Mouse (Mus musculus) skeletal muscle tissue, adult 2 months (tissue): ENCODE data around the gene Il17a.
"Not testable (repeated sequence)": the region's sequence is repeated elsewhere in the genome, so short reads cannot be mapped to it uniquely, and the experiment has no call there.

ENCODE experiments used
- DNase-seq: peaks from one replicate; pipeline ENCODE4 v3.0.0-alpha.2; 2012; ENCODE audit warnings: low read depth, low spot score

Il17a gene

GRCm38 (mm10) chr1:20730903-20731302 is at the start of gene Il17a:
Il17a (plus strand) TSS chr1:20730905.
- no peak for DNase-seq

GRCm38 (mm10) chr1:20682849-20683248 is 47.9 kb upstream of the Il17a start:
- DNase-seq, result no peak

GRCm38 (mm10) chr1:20683386-20683785 is 47.3 kb upstream of the Il17a start:
- no peak for DNase-seq

- no peak for DNase-seq
Measured at GRCm38 (mm10) chr1:20683853-20684252, 46.9 kb upstream of the Il17a start.

- DNase-seq, result no peak
Measured at GRCm38 (mm10) chr1:20684403-20684802, 46.3 kb upstream of the Il17a start.

GRCm38 (mm10) chr1:20685393-20685792 is 45.3 kb upstream of the Il17a start:
- no peak for DNase-seq

GRCm38 (mm10) chr1:20685907-20686306 is 44.8 kb upstream of the Il17a start:
- no peak for DNase-seq

- DNase-seq, result no peak
Measured at GRCm38 (mm10) chr1:20691336-20691735, 39.4 kb upstream of the Il17a start.

GRCm38 (mm10) chr1:20693634-20694313 is 36.9 kb upstream of the Il17a start:
- no peak for DNase-seq

GRCm38 (mm10) chr1:20700011-20700410 is 30.7 kb upstream of the Il17a start:
- no peak for DNase-seq

- DNase-seq, result no peak
Measured at GRCm38 (mm10) chr1:20736572-20736971, 5.9 kb downstream of the Il17a start.

GRCm38 (mm10) chr1:20738483-20738882 is 7.8 kb downstream of the Il17a start:
- peak; percentile 15 for DNase-seq

GRCm38 (mm10) chr1:20740496-20740998 is 9.8 kb downstream of the Il17a start:
- DNase-seq, result no peak

- DNase-seq, result no peak
Measured at GRCm38 (mm10) chr1:20754439-20754838, 23.7 kb downstream of the Il17a start.

GRCm38 (mm10) chr1:20757586-20757985 is 26.9 kb downstream of the Il17a start:
- DNase-seq, result no peak

- no peak for DNase-seq
Measured at GRCm38 (mm10) chr1:20759799-20760198, 29.1 kb downstream of the Il17a start.

GRCm38 (mm10) chr1:20760331-20760730 is 29.6 kb downstream of the Il17a start:
- no peak for DNase-seq

- DNase-seq, result no peak
Measured at GRCm38 (mm10) chr1:20761411-20761810, 30.7 kb downstream of the Il17a start.

- DNase-seq, result no peak
Measured at GRCm38 (mm10) chr1:20766526-20766925, 35.8 kb downstream of the Il17a start.

GRCm38 (mm10) chr1:20774026-20774730 is 43.5 kb downstream of the Il17a start:
- DNase-seq, result not testable (repeated sequence)

- no peak for DNase-seq
Measured at GRCm38 (mm10) chr1:20778366-20778765, 47.7 kb downstream of the Il17a start.
